In the genomic region with DNA sequence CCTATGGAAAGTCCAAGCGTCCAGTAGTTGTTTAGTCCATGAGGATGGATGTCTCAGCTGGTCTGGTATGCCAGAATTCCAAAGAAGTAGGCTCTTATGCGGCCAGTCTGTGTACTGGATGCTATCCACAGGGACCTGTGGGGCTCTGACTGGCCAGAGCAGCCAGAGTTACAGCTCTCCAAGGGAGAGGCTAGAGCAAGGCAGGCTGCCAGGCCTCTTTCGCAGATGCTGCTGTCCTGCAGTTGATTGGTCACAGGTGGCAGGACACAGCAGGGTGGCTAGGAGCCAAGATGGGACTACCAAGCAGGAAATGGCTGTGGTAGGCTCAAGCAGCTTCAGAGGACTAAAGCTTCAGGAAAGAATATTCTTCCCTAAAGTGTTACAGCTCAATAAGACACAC, we compare ENCODE assay signal across 10 mouse cellular contexts.
A peak's percentile ranks its signal among the peaks of the same experiment; 100 is the strongest.
DNase-seq lines count a peak whose midpoint lies in the region; ATAC-seq and TF ChIP-seq lines count a peak whose summit lies in the region.
"Had no signal": no experiment of that assay in that cellular context is flagged by ENCODE, and none has a peak within 500 bp of the region (broad histone marks: within the 10 kb centered on the region; RNA-seq: fewer than 3 reads in every experiment).

No protein-coding gene starts in this region.

- TF ChIP-seq EP300 in stomach, postnatal 0 days (optimal IDR thresholded peaks at IDR 0.05): no peak

- H3K36me3 ChIP-seq in hindbrain, postnatal 0 days (ENCODE audit: insufficient read depth, low read length): no peaks in the 10 kb centered on the region
- no peaks in the 10 kb centered on the region for H3K36me3 ChIP-seq in hindbrain, embryonic 14.5 days (replicated peaks; ENCODE audit: control insufficient read depth, insufficient read depth)
- H3K36me3 ChIP-seq in stomach, embryonic 14.5 days (ENCODE audit: control insufficient read depth, insufficient read depth, low read length): no peaks in the 10 kb centered on the region
- no peaks in the 10 kb centered on the region for H3K36me3 ChIP-seq in stomach, postnatal 0 days (ENCODE audit: control insufficient read depth, insufficient read depth, low read length)
- H3K36me3 ChIP-seq in stomach, embryonic 15.5 days: no peaks in the 10 kb centered on the region
- no peaks in the 10 kb centered on the region for H3K36me3 ChIP-seq in forebrain, embryonic 15.5 days
- H3K36me3 ChIP-seq: limb, embryonic 13.5 days had no signal

- H3K27me3 ChIP-seq in hindbrain, postnatal 0 days (ENCODE audit: insufficient read depth, low read length): no peaks in the 10 kb centered on the region
- no peaks in the 10 kb centered on the region for H3K27me3 ChIP-seq in hindbrain, embryonic 14.5 days (ENCODE audit: control insufficient read depth, insufficient read depth, low read length)
- H3K27me3 ChIP-seq in stomach, embryonic 14.5 days (ENCODE audit: control insufficient read depth, insufficient read depth, low read length): no peaks in the 10 kb centered on the region
- H3K27me3 ChIP-seq in stomach, postnatal 0 days (ENCODE audit: control insufficient read depth, insufficient read depth, low read length): no peaks in the 10 kb centered on the region
- H3K27me3 ChIP-seq in stomach, embryonic 15.5 days (replicated peaks): no peaks in the 10 kb centered on the region
- H3K27me3 ChIP-seq in forebrain, embryonic 15.5 days: no peaks in the 10 kb centered on the region
- H3K27me3 ChIP-seq: limb, embryonic 13.5 days had no signal

- H3K4me1 ChIP-seq in hindbrain, postnatal 0 days (ENCODE audit: insufficient read depth, low read length): no peaks in the 10 kb centered on the region
- H3K4me1 ChIP-seq in hindbrain, embryonic 14.5 days (replicated peaks; ENCODE audit: control insufficient read depth, insufficient read depth, low read length): no peaks in the 10 kb centered on the region
- H3K4me1 ChIP-seq in stomach, embryonic 14.5 days (ENCODE audit: control insufficient read depth, insufficient read depth, low read length): peaks cover 4% of the 10 kb centered on the region; the same call in 1 of the 2 replicates
- no peaks in the 10 kb centered on the region for H3K4me1 ChIP-seq in stomach, postnatal 0 days (replicated peaks; ENCODE audit: control insufficient read depth, insufficient read depth)
- 0 out of 2 replicates have a peak, but pooled peaks cover 2% of the 10 kb centered on the region for H3K4me1 ChIP-seq in stomach, embryonic 15.5 days
- H3K4me1 ChIP-seq in forebrain, embryonic 15.5 days: no peaks in the 10 kb centered on the region
- H3K4me1 ChIP-seq: limb, embryonic 13.5 days had no signal

- no peak overlapping the region for H3K4me3 ChIP-seq in hindbrain, postnatal 0 days (ENCODE audit: low read length)
- H3K4me3 ChIP-seq in hindbrain, embryonic 14.5 days (replicated peaks; ENCODE audit: low read length): no peak overlapping the region
- H3K4me3 ChIP-seq in stomach, embryonic 14.5 days (ENCODE audit: low read depth, low read length): no peak overlapping the region
- no peak overlapping the region for H3K4me3 ChIP-seq in stomach, postnatal 0 days (ENCODE audit: low read depth, low read length)
- H3K4me3 ChIP-seq in stomach, embryonic 15.5 days (replicated peaks): no peak overlapping the region
- no peak overlapping the region for H3K4me3 ChIP-seq in forebrain, embryonic 15.5 days
- H3K4me3 ChIP-seq: limb, embryonic 13.5 days had no signal

- H3K9ac ChIP-seq in hindbrain, postnatal 0 days (replicated peaks; ENCODE audit: low read length): no peak overlapping the region
- no peak overlapping the region for H3K9ac ChIP-seq in hindbrain, embryonic 14.5 days
- H3K9ac ChIP-seq in stomach, embryonic 14.5 days (replicated peaks; ENCODE audit: low read depth, low read length): no peak overlapping the region
- no peak overlapping the region for H3K9ac ChIP-seq in stomach, postnatal 0 days (ENCODE audit: low read length)
- H3K9ac ChIP-seq in stomach, embryonic 15.5 days: no peak overlapping the region
- H3K9ac ChIP-seq in forebrain, embryonic 15.5 days (replicated peaks): no peak overlapping the region
- H3K9ac ChIP-seq: limb, embryonic 13.5 days had no signal

- no peak for TF ChIP-seq CTCF in hindbrain, postnatal 0 days (IDR thresholded peaks at IDR 0.05; ENCODE audit: low read depth)
- no peak for TF ChIP-seq CTCF in stomach, postnatal 0 days (IDR thresholded peaks at IDR 0.05; ENCODE audit: low read depth)

- no peaks in the 10 kb centered on the region for H3K9me3 ChIP-seq in hindbrain, postnatal 0 days (ENCODE audit: low read length)
- H3K9me3 ChIP-seq in hindbrain, embryonic 14.5 days (ENCODE audit: control insufficient read depth, low read length): no peaks in the 10 kb centered on the region
- no peaks in the 10 kb centered on the region for H3K9me3 ChIP-seq in stomach, embryonic 14.5 days (ENCODE audit: control insufficient read depth, low read depth, low read length)
- H3K9me3 ChIP-seq in stomach, postnatal 0 days (ENCODE audit: control insufficient read depth, low read length): no peaks in the 10 kb centered on the region
- no peaks in the 10 kb centered on the region for H3K9me3 ChIP-seq in stomach, embryonic 15.5 days
- no peaks in the 10 kb centered on the region for H3K9me3 ChIP-seq in forebrain, embryonic 15.5 days
- H3K9me3 ChIP-seq: limb, embryonic 13.5 days had no signal

- no peak for ATAC-seq in hindbrain, postnatal 0 days
- no peak for ATAC-seq in hindbrain, embryonic 14.5 days (ENCODE audit: low FRiP score)
- ATAC-seq in stomach, embryonic 14.5 days (ENCODE audit: insufficient number of reproducible peaks, insufficient read depth, low FRiP score, low read depth): peak; percentile 58; the same call in 1 of the 2 replicates
- ATAC-seq in stomach, postnatal 0 days (ENCODE audit: low FRiP score, low TSS enrichment): no peak
- ATAC-seq in stomach, embryonic 15.5 days (ENCODE audit: insufficient read depth, low FRiP score, low read depth): peak; percentile 60; the same call in 1 of the 2 replicates
- ATAC-seq in forebrain, embryonic 15.5 days (replicated peaks): no peak
- ATAC-seq: forebrain, embryonic 16.5 days had no signal

- 52% methylated on average over 3 of the region's 3 CpGs for WGBS in hindbrain, postnatal 0 days
- 75% methylated on average over 3 of the region's 3 CpGs for WGBS in hindbrain, embryonic 14.5 days
- 53% methylated on average over 3 of the region's 3 CpGs for WGBS in stomach, embryonic 14.5 days
- WGBS in stomach, postnatal 0 days: 35% methylated on average over 3 of the region's 3 CpGs
- 44% methylated on average over 3 of the region's 3 CpGs for WGBS in stomach, embryonic 15.5 days
- WGBS in forebrain, embryonic 15.5 days: 76% methylated on average over 3 of the region's 3 CpGs

- no peak overlapping the region for H3K4me2 ChIP-seq in hindbrain, postnatal 0 days (ENCODE audit: low read depth, low read length)
- no peak overlapping the region for H3K4me2 ChIP-seq in hindbrain, embryonic 14.5 days (replicated peaks)
- no peak overlapping the region for H3K4me2 ChIP-seq in stomach, embryonic 14.5 days (replicated peaks; ENCODE audit: low read depth, low read length)
- no peak overlapping the region for H3K4me2 ChIP-seq in stomach, postnatal 0 days (replicated peaks; ENCODE audit: low read depth)
- H3K4me2 ChIP-seq in stomach, embryonic 15.5 days: no peak overlapping the region
- H3K4me2 ChIP-seq in forebrain, embryonic 15.5 days (replicated peaks): no peak overlapping the region
- H3K4me2 ChIP-seq: limb, embryonic 13.5 days had no signal

- H3K27ac ChIP-seq in hindbrain, postnatal 0 days: no peak overlapping the region
- no peak overlapping the region for H3K27ac ChIP-seq in hindbrain, embryonic 14.5 days
- no peak overlapping the region for H3K27ac ChIP-seq in stomach, embryonic 14.5 days (ENCODE audit: low read length)
- H3K27ac ChIP-seq in stomach, postnatal 0 days (replicated peaks): no peak overlapping the region
- H3K27ac ChIP-seq in stomach, embryonic 15.5 days: no peak overlapping the region
- no peak overlapping the region for H3K27ac ChIP-seq in forebrain, embryonic 15.5 days (replicated peaks)
- H3K27ac ChIP-seq: limb, embryonic 13.5 days had no signal

- DNase-seq in cerebellum, adult 9-11 months: peak; percentile 4
- no peak for DNase-seq in cerebellum, adult 8-10 months
- peak; percentile 35 for DNase-seq in hindbrain, postnatal 0 days (ENCODE audit: low spot score)
- no peak for DNase-seq in hindbrain, embryonic 14.5 days (ENCODE audit: low spot score)
- no peak for DNase-seq in stomach, postnatal 0 days (ENCODE audit: low spot score)

Comparison
In these comparisons a context has a peak if more than half of its experiments do, and no peak if none do; other contexts are left out.
1. DNase-seq: peak in cerebellum, adult 9-11 months (single experiment) and hindbrain, postnatal 0 days (single experiment); none in cerebellum, adult 8-10 months (single experiment), hindbrain, embryonic 14.5 days (single experiment) and stomach, postnatal 0 days (single experiment).
2. ATAC-seq: peak in stomach, embryonic 14.5 days (single experiment) and stomach, embryonic 15.5 days (single experiment); none in hindbrain, postnatal 0 days (single experiment), hindbrain, embryonic 14.5 days (single experiment), stomach, postnatal 0 days (single experiment) and forebrain, embryonic 15.5 days (single experiment).